ENCODE assay signal across 25 mouse cellular contexts in genomic region chr3:56730849-56731248, GRCm38 (mm10).
A peak's percentile ranks its signal among the peaks of the same experiment; 100 is the strongest.
DNase-seq lines count a peak whose midpoint lies in the region; ATAC-seq and TF ChIP-seq lines count a peak whose summit lies in the region.
"Had no signal": no experiment of that assay in that cellular context is flagged by ENCODE, and none has a peak within 500 bp of the region (broad histone marks: within the 10 kb centered on the region; RNA-seq: fewer than 3 reads in every experiment).

No protein-coding gene starts in this region.

- no peak overlapping the region for H3K4me3 ChIP-seq in midbrain, embryonic 16.5 days (ENCODE audit: low read depth, low read length)
- no peak overlapping the region for H3K4me3 ChIP-seq in midbrain, embryonic 13.5 days (replicated peaks)
- H3K4me3 ChIP-seq in cortical plate, adult 2 months (ENCODE audit: insufficient read depth, low read length): no peak overlapping the region
- H3K4me3 ChIP-seq: forebrain, embryonic 10.5 days; heart, embryonic 13.5 days; hindbrain, embryonic 15.5 days; limb, embryonic 10.5 days; limb, embryonic 15.5 days; liver, embryonic 13.5 days; midbrain, embryonic 15.5 days had no signal

- no peaks in the 10 kb centered on the region for H3K36me3 ChIP-seq in midbrain, embryonic 16.5 days (ENCODE audit: control insufficient read depth, insufficient read depth, low read length)
- H3K36me3 ChIP-seq in midbrain, embryonic 13.5 days: no peaks in the 10 kb centered on the region
- H3K36me3 ChIP-seq: forebrain, embryonic 10.5 days; heart, embryonic 13.5 days; hindbrain, embryonic 15.5 days; limb, embryonic 10.5 days; limb, embryonic 15.5 days; liver, embryonic 13.5 days; midbrain, embryonic 15.5 days had no signal

- no peaks in the 10 kb centered on the region for H3K4me1 ChIP-seq in midbrain, embryonic 16.5 days (ENCODE audit: control insufficient read depth, insufficient read depth, low read length)
- no peaks in the 10 kb centered on the region for H3K4me1 ChIP-seq in midbrain, embryonic 13.5 days (replicated peaks)
- peaks cover 5% of the 10 kb centered on the region for H3K4me1 ChIP-seq in cortical plate, adult 2 months (ENCODE audit: control insufficient read depth, insufficient read depth, low read length)
- H3K4me1 ChIP-seq: forebrain, embryonic 10.5 days; heart, embryonic 13.5 days; hindbrain, embryonic 15.5 days; limb, embryonic 10.5 days; limb, embryonic 15.5 days; liver, embryonic 13.5 days; midbrain, embryonic 15.5 days had no signal

- 0 out of 2 replicates have a peak, but pooled peaks have one; percentile 32 for ATAC-seq in midbrain, embryonic 16.5 days
- no peak for ATAC-seq in midbrain, embryonic 13.5 days
- no peak for ATAC-seq in megakaryocyte, adult 5-6 weeks (ENCODE audit: poor library complexity, severe bottlenecking)
- ATAC-seq: inflammation-experienced regulatory T-cells, adult 6 months; midbrain, embryonic 15.5 days had no signal

- H3K9me3 ChIP-seq in midbrain, embryonic 16.5 days (replicated peaks; ENCODE audit: control insufficient read depth, low read length, poor library complexity, severe bottlenecking): no peaks in the 10 kb centered on the region
- no peaks in the 10 kb centered on the region for H3K9me3 ChIP-seq in midbrain, embryonic 13.5 days
- H3K9me3 ChIP-seq: forebrain, embryonic 10.5 days; heart, embryonic 13.5 days; hindbrain, embryonic 15.5 days; limb, embryonic 10.5 days; limb, embryonic 15.5 days; liver, embryonic 13.5 days; midbrain, embryonic 15.5 days had no signal

- no peak overlapping the region for H3K9ac ChIP-seq in midbrain, embryonic 16.5 days (ENCODE audit: low read depth, low read length)
- no peak overlapping the region for H3K9ac ChIP-seq in midbrain, embryonic 13.5 days (replicated peaks)
- H3K9ac ChIP-seq: heart, embryonic 13.5 days; hindbrain, embryonic 15.5 days; limb, embryonic 15.5 days; liver, embryonic 13.5 days; midbrain, embryonic 15.5 days had no signal

- no peaks in the 10 kb centered on the region for H3K27me3 ChIP-seq in midbrain, embryonic 16.5 days (ENCODE audit: control insufficient read depth, insufficient read depth, low read depth, low read length)
- no peaks in the 10 kb centered on the region for H3K27me3 ChIP-seq in midbrain, embryonic 13.5 days
- H3K27me3 ChIP-seq: heart, embryonic 13.5 days; hindbrain, embryonic 15.5 days; limb, embryonic 15.5 days; liver, embryonic 13.5 days; midbrain, embryonic 15.5 days had no signal

- TF ChIP-seq CTCF in cortical plate, adult 2 months (IDR thresholded peaks at IDR 0.05; ENCODE audit: extremely low read depth, insufficient read depth, low read length): no peak

- no peak overlapping the region for H3K4me2 ChIP-seq in midbrain, embryonic 16.5 days (ENCODE audit: low read length)
- no peak overlapping the region for H3K4me2 ChIP-seq in midbrain, embryonic 13.5 days (replicated peaks)
- H3K4me2 ChIP-seq: heart, embryonic 13.5 days; hindbrain, embryonic 15.5 days; limb, embryonic 15.5 days; liver, embryonic 13.5 days; midbrain, embryonic 15.5 days had no signal

- TF ChIP-seq POLR2A in cortical plate, adult 2 months (IDR thresholded peaks at IDR 0.05; ENCODE audit: extremely low read depth, insufficient read depth, low read length): no peak

- WGBS in midbrain, embryonic 16.5 days: 34% methylated on average over 3 of the region's 3 CpGs
- WGBS in midbrain, embryonic 13.5 days: 56% methylated on average over 3 of the region's 3 CpGs

- DNase-seq in layer of hippocampus, adult 11-12 months (ENCODE audit: low spot score): peak; percentile 14
- no peak for DNase-seq in layer of hippocampus, postnatal 36 days
- DNase-seq: adrenal gland, postnatal 25 days; B cell, adult 2 months; cerebellum, adult 2 months; cerebellum, postnatal 14 days; gastrocnemius, postnatal 10 days; heart, postnatal 10 days; kidney, adult 11 months; kidney, postnatal 14 days; liver, embryonic 13.5 days; lung, adult 2 months; lung, postnatal 10 days had no signal

- H3K27ac ChIP-seq in midbrain, embryonic 16.5 days (ENCODE audit: low read length): no peak overlapping the region
- no peak overlapping the region for H3K27ac ChIP-seq in midbrain, embryonic 13.5 days
- peak overlapping the region; percentile 21; the same call in 1 of the 2 replicates for H3K27ac ChIP-seq in cortical plate, adult 2 months (ENCODE audit: insufficient read depth, low read length)
- H3K27ac ChIP-seq: forebrain, embryonic 10.5 days; heart, embryonic 13.5 days; hindbrain, embryonic 15.5 days; limb, embryonic 10.5 days; limb, embryonic 15.5 days; liver, embryonic 13.5 days; macrophage; midbrain, embryonic 15.5 days had no signal
